Mouse (Mus musculus) heart, embryonic 15.5 days (tissue): ENCODE results near the gene Podn. TPM values are rescaled to one million over a fixed set of nuclear protein-coding genes. Genes with fewer than 3 reads are reported as not detected.
A peak's percentile ranks its signal among the peaks of the same experiment; 100 is the strongest.

Experiments
- ATAC-seq: fragments of 200-750 bp; cut with Nextera tagmentation; replicated peaks from 2 replicates; pipeline ENCODE4 v1.8.0; 2017; ENCODE audit warnings: low read depth, moderate TSS enrichment; ENCODE audit not compliant: insufficient number of reproducible peaks, insufficient read depth, low FRiP score
- H3K27ac ChIP-seq: fragments of 300-500 bp; sonication (generic); 2 replicates; pipeline ENCODE4 v1.5.1; 2015; ENCODE audit warnings: mild to moderate bottlenecking, inconsistent platforms
- H3K27me3 ChIP-seq: fragments of 300-500 bp; sonication (generic); 2 replicates; pipeline ENCODE4 v1.6.1; 2015; ENCODE audit warnings: inconsistent platforms
- H3K36me3 ChIP-seq: fragments of 300-500 bp; sonication (generic); 2 replicates; pipeline ENCODE4 v1.6.1; 2015; ENCODE audit warnings: mild to moderate bottlenecking, inconsistent platforms
- H3K4me1 ChIP-seq: fragments of 300-500 bp; sonication (generic); replicated peaks from 2 replicates; pipeline ENCODE4 v1.6.1; 2015; ENCODE audit warnings: inconsistent platforms
- H3K4me2 ChIP-seq: fragments of 300-500 bp; sonication (generic); 2 replicates; pipeline ENCODE4 v1.6.1; 2015; ENCODE audit warnings: inconsistent platforms, mild to moderate bottlenecking, moderate library complexity
- H3K4me3 ChIP-seq: fragments of 300-500 bp; sonication (generic); 2 replicates; pipeline ENCODE4 v1.5.1; 2015; ENCODE audit warnings: mild to moderate bottlenecking, inconsistent platforms
- H3K9ac ChIP-seq: fragments of 300-500 bp; sonication (generic); 2 replicates; pipeline ENCODE4 v1.6.1; 2015; ENCODE audit warnings: mild to moderate bottlenecking, inconsistent platforms
- H3K9me3 ChIP-seq: fragments of 300-500 bp; sonication (generic); replicated peaks from 2 replicates; pipeline ENCODE4 v1.6.1; 2016; ENCODE audit warnings: inconsistent platforms
- WGBS: fragments of 180-500 bp; shearing (Covaris S2); methylation state at CpG from one replicate; pipeline ENCODE4 v1.1.7; 2015; ENCODE audit warnings: mixed read lengths; 5-methylcytosine and 5-hydroxymethylcytosine counted together
- polyA plus RNA-seq: library from polyadenylated mRNA; unstranded; fragments of >200 nt; fragmentation: Nextera tagmentation; extraction: Ambion mirVana; gene quantifications from 2 replicates; pipeline ENCODE4 v1.2.1, GENCODE M21; 2015

Gene Podn
- polyA plus RNA-seq, 1 experiment from 2014 or later: 0.26 TPM

DNA sequence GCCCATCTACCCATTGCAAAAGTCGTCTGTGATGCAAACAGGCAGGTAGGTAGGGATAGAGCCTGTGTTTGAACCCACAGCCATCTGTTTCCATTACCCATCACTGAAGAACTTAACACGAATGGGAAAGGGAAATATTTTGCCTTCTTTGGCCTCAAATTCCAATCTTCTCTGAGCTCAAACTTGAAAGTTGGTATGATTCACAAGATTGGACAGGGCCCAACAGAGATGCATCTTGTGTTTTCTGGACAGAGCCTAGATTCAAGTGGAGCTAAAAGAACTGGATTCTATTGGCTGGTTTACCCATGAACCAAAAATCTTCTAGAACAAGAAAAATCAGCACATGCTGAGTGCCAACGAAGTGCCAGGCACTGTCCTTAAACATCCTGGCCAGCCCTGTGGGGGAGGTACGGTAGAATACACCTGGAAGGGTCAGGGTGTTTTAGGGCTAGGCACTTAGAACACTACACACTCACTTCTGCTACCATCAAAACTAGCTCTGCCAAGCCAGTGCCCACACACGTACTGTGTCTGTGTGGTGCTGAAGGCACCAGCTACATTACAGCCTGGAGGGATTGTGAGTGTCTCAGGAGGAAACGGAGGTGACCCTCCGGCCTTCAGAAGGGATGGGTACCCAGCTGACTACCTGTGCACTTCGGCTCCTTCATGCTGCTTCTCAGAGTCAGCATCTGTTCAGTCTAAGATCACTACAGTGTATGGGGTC lies 63.0 kb downstream of the Podn start:
- H3K4me2 ChIP-seq: no peak overlapping the region
- no peak overlapping the region for H3K9ac ChIP-seq
- peaks cover 47% of the 10 kb centered on the region for H3K27me3 ChIP-seq
- no peak overlapping the region for H3K4me3 ChIP-seq
- ATAC-seq: no peak
- 84% methylated on average over 8 of the region's 8 CpGs for WGBS
- H3K9me3 ChIP-seq: no peaks in the 10 kb centered on the region
- no peak overlapping the region for H3K27ac ChIP-seq
- H3K4me1 ChIP-seq: peaks cover 17% of the 10 kb centered on the region
- no peaks in the 10 kb centered on the region for H3K36me3 ChIP-seq

DNA sequence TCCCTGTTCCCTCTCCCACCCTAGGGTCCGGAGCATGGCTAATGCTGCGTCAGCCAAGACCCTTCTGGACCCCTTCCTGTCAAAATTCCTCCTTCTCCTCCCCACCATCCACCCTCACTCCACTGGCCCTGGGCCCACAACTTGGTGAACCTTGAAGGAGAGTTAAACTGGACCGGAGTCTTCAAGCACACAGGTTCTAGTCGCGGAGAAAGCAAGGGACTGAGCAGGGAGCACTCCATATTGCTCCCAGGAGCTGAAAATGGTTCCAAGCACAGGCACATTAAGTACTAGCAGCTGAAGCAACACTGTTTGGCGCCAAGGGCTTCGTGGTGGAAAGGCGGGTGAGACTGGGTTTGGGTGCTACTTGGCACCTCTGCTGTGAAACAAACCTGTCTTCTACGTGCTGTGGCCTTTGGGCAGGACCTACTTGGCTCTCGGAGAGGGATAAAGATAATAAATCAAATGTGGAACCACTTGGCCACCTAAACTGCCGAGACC lies 63.8 kb downstream of the Podn start:
- peaks cover 17% of the 10 kb centered on the region for H3K4me1 ChIP-seq
- H3K27ac ChIP-seq: no peak overlapping the region
- peak overlapping the region; percentile 65 for H3K4me3 ChIP-seq
- no peaks in the 10 kb centered on the region for H3K9me3 ChIP-seq
- WGBS: 50% methylated on average over 11 of the region's 11 CpGs
- H3K4me2 ChIP-seq: peak overlapping the region; percentile 99
- H3K36me3 ChIP-seq: no peaks in the 10 kb centered on the region
- H3K27me3 ChIP-seq: peaks cover 52% of the 10 kb centered on the region
- ATAC-seq: no peak
- peak overlapping the region; percentile 56 for H3K9ac ChIP-seq

DNA sequence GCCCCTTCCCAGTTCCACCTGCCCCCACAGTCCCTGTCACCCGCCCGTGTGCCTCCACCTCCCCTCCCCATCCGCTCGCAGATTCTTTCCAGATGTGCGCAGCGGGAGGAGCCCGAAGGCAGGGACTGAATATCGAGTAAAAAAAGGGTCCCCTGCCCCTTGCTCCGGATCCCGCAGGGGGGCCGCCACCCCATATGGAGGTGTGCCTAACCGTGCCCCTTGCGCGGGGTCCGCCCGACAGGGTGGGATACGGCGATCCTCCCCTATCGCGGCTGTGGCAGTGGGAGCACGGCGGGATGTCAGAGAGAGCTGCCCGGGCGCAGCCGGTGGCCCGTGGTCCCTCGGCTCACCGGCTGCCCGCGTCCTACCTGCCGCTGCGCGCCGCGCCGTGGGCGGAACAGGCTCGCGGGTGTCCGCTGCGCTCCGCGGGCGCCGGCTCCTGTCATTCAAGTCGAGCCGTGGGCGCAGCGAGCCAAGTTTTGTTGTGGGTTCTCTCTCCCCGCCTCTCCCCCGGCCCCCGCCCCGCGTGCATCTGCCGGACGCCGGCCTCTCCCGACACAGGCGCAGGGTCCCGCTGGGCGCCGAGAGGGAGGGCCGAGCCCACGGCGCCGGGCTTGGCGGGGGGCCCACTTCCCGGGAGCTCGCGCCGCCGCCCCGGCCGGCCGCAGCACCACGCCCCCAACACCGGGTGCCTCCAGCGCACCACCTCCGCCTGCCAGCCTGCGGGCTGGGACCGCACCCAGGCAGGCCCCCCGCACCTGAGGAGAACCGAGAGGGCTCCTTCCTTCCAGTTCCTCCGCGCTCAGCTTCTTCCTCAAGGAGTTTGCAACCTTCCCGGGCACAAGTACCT lies 64.5 kb downstream of the Podn start:
- peaks cover 17% of the 10 kb centered on the region for H3K4me1 ChIP-seq
- H3K4me2 ChIP-seq: peak overlapping the region; percentile 99
- WGBS: under 1% methylated on average over 61 of the region's 86 CpGs
- no peaks in the 10 kb centered on the region for H3K9me3 ChIP-seq
- H3K4me3 ChIP-seq: peak overlapping the region; percentile 65
- peak overlapping the region; percentile 56 for H3K9ac ChIP-seq
- H3K36me3 ChIP-seq: no peaks in the 10 kb centered on the region
- H3K27ac ChIP-seq: no peak overlapping the region
- H3K27me3 ChIP-seq: peaks cover 55% of the 10 kb centered on the region
- ATAC-seq: 0 out of 2 replicates have a peak, but pooled peaks have one; percentile 4

DNA sequence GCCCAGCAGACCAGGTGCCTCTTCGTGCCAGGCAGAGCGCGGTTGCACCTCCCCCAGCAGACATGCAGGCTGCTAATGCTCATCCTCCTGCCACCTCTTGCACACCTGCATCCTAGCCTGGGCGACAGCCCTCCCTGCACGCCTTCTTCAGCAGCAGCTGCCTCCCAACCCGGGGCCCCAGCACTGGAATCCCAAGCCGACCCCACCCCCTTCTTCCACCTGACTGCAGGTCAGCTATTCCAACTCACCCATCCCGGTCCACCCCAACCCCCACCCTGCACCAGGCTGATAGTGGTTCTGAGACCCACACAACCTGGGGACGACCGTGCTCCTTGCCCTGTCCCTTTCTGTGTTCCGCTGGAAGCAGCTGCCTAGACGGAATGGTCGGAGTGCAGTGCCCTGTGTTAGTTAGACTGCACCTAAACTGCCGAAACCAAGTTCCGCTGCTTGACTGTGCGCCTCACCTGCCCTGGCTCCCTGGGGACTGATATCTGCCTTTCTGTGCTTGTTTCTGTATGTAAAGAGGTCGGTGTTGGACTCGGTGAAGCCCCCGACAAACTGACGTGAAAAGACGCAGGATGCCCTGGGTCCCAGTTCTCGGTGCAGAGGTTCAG lies 65.2 kb downstream of the Podn start:
- Histone ChIP-seq H3K4me3 (peak overlapping the region; percentile 65), H3K9me3 (no peaks in the 10 kb centered on the region), H3K4me2 (peak overlapping the region; percentile 99), H3K27me3 (peaks cover 55% of the 10 kb centered on the region), H3K36me3 (no peaks in the 10 kb centered on the region), H3K4me1 (peaks cover 17% of the 10 kb centered on the region), H3K27ac (no peak overlapping the region), H3K9ac (peak overlapping the region; percentile 56)
- WGBS: 8% methylated on average over 22 of the region's 22 CpGs
- 0 out of 2 replicates have a peak, but pooled peaks have one; percentile 18 for ATAC-seq

DNA sequence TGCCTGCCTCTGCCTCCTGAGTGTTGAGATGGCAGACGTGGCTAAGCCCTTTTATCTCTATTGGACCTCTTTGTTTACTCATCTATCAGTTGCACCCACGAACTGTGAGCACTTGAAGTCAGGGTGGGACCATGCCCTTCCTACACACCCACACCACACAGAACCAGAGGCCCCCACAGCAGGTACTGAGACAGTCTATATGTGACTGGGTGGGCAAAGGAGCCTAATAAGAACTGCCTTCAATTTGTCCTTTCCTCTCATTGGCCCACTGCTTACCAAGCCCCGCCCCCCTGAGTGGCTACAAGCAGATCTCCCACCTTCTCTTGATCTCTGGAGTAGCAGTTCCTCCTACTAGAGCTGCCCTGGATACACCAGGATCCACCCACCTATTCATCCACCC lies 70.1 kb downstream of the Podn start:
- 40% methylated on average over 3 of the region's 3 CpGs for WGBS
- no peak overlapping the region for H3K4me3 ChIP-seq
- H3K27ac ChIP-seq: no peak overlapping the region
- no peak for ATAC-seq
- H3K9me3 ChIP-seq: no peaks in the 10 kb centered on the region
- no peaks in the 10 kb centered on the region for H3K36me3 ChIP-seq
- H3K9ac ChIP-seq: no peak overlapping the region
- H3K27me3 ChIP-seq: peaks cover 31% of the 10 kb centered on the region
- H3K4me1 ChIP-seq: peaks cover 12% of the 10 kb centered on the region
- H3K4me2 ChIP-seq: no peak overlapping the region

DNA sequence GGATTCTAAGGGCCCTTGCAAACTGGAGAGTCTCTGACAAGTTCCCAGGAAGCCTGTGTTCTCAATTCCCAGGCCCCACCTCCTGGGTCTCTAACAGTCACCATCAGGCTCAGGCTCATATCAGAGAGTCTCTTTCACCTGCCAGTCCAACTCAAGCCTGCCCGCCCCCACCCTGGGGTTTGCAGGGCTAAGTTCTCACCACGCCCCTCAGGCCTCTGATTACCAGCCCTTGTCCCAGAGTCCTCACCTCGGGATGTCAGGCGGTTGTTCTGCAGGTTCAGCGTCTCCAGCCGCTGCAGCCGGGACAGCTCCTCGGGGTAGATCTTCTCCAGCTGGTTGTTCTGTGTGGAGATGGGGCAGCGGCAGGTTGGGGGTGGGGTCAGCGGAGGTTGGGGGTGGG lies 71.0 kb downstream of the Podn start:
- WGBS: 7% methylated on average over 10 of the region's 10 CpGs

DNA sequence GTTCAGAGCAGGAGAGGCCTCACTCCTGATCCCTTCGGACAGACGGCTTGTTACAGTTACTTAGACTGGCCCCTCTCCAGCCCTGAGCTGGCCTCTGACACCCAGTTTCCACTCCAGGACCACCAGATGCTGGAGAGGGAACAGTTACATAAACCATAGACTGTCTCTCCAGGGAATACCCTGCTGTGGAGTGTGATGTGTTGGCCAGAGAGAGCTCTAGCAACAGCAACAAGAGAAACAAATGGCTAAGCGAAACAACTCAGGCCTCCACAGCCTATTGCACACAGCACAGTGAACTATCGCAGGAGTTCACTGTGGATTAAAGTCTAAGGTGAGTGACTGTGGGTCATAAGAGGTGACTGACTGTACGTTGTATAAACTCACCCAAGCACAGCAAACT lies 71.6 kb downstream of the Podn start:
- 72% methylated on average over 5 of the region's 5 CpGs for WGBS
- Histone ChIP-seq H3K27me3 (peaks cover 15% of the 10 kb centered on the region), H3K36me3 (no peaks in the 10 kb centered on the region), H3K27ac (no peak overlapping the region), H3K9me3 (no peaks in the 10 kb centered on the region), H3K4me1 (peaks cover 6% of the 10 kb centered on the region), H3K4me3 (no peak overlapping the region), H3K9ac (no peak overlapping the region), H3K4me2 (no peak overlapping the region)
- ATAC-seq: no peak

More for the DNA sequence above, 71.0 kb downstream of the Podn start:
- no peak for ATAC-seq
- Histone ChIP-seq H3K9me3 (no peaks in the 10 kb centered on the region), H3K27me3 (peaks cover 21% of the 10 kb centered on the region), H3K9ac (no peak overlapping the region), H3K36me3 (no peaks in the 10 kb centered on the region), H3K27ac (no peak overlapping the region), H3K4me2 (peak overlapping the region; percentile 40), H3K4me3 (0 out of 2 replicates have a peak overlapping the region, but pooled peaks have one; percentile 8), H3K4me1 (peaks cover 6% of the 10 kb centered on the region)

DNA sequence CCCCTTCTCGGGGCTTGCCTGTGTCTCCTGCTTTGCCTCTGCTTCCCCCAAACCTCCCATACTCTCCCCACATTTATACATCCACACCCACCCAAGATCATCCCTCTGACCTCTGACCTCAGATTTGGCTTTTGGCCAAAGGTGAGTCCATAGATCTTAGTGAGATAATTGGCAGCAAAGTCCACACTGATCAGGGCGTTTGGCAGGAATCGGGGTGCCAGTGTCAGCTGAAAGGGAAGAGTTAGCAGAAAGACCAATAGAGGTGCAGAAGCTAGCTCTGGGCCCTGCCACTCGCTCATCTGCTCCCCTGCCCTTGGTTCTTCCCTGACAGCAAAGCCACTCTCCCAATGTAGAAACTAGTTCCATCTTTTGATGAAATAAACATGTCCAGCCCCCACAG lies 73.1 kb downstream of the Podn start:
- Histone ChIP-seq H3K9ac (no peak overlapping the region), H3K27me3 (peaks cover 11% of the 10 kb centered on the region; the same call in 1 of the 2 replicates), H3K36me3 (no peaks in the 10 kb centered on the region), H3K27ac (no peak overlapping the region), H3K4me1 (peaks cover 14% of the 10 kb centered on the region), H3K4me2 (no peak overlapping the region), H3K4me3 (no peak overlapping the region), H3K9me3 (no peaks in the 10 kb centered on the region)
- no peak for ATAC-seq
- WGBS: 77% methylated on average over 4 of the region's 4 CpGs

DNA sequence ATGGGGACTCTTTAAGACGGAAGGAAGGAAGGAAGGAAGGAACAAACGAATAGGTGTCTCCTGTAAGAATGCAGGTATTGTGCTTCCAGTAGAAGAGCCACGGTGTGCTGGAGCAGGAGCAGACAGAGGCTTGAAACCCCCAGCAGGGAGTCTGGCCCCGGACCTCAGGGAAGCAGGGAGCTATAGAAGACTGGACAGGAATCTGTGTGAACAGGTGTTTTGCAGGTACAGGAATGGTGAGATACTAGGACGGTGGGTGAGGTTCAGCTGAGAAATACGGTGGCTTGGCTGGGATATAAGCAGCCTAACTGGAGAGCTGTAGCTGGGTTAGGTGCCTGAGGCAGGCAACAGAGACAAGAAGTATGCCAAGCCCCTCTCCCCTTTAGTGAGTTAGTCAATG lies 76.1 kb downstream of the Podn start:
- Histone ChIP-seq H3K4me2 (no peak overlapping the region), H3K9ac (no peak overlapping the region), H3K36me3 (no peaks in the 10 kb centered on the region), H3K9me3 (no peaks in the 10 kb centered on the region), H3K27ac (no peak overlapping the region), H3K4me1 (peaks cover 15% of the 10 kb centered on the region), H3K4me3 (no peak overlapping the region), H3K27me3 (peaks cover 3% of the 10 kb centered on the region; the same call in 1 of the 2 replicates)
- WGBS: 86% methylated on average over 6 of the region's 6 CpGs
- ATAC-seq: no peak

DNA sequence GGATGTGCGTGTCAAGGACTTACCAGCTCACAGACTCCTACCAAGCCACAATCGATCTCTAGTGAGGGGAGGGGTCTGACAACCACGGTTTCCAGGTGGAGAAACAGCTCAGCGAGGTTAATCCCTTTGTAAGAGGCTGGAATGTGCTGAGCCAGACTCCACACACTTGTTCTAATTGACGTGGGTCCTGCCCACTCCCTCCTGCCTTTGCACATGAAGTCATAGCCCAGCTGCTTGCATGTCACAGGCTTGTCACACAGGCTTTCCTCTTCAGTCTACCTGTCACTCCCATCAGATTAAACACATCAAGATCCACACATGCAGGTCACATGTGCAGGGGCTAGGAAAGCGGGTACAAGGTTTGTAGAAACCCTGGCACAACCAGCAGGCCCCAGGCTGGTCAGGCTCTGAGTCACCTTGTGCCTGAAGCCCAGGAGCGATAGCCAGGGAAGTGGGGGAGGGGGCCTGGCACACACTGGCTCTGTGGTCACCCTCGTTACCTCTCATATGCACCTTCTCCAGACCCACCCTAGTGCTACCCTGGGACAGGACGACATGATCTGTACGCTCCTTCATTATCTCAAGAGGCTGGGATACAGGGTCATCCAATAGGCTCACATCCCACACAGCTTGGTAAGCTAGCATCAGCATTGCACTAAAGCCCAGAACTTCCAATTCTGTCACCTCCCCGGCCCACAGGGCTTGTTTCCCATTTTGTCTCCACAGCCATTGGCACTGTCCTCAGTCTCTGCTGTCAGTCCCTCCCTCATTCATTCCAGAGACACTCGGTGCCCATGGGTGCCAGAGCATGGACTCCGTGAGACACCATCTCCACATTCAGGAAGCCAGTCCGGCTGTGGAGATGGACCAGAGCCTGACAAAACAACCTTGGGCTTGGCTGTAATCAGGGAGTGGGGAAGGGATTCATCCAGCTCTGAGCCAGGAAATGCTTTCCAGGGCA lies 77.0 kb downstream of the Podn start:
- no peak for ATAC-seq
- H3K4me2 ChIP-seq: no peak overlapping the region
- H3K4me3 ChIP-seq: no peak overlapping the region
- H3K36me3 ChIP-seq: no peaks in the 10 kb centered on the region
- WGBS: 41% methylated on average over 14 of the region's 14 CpGs
- peaks cover 3% of the 10 kb centered on the region; the same call in 1 of the 2 replicates for H3K27me3 ChIP-seq
- no peaks in the 10 kb centered on the region for H3K9me3 ChIP-seq
- peaks cover 18% of the 10 kb centered on the region for H3K4me1 ChIP-seq
- no peak overlapping the region for H3K27ac ChIP-seq
- H3K9ac ChIP-seq: no peak overlapping the region
